Mouse (Mus musculus): Measurements from ENCODE around the gene Ldha. TPM values are rescaled to one million over a fixed set of nuclear protein-coding genes. Genes with fewer than 3 reads are reported as not detected.

Ldha gene
- total and polyA plus RNA-seq, 3 experiments = 613 to 2,637 (median 1,212) TPM

- Histone ChIP-seq H3K27ac (ENCODE audit: control insufficient read depth, low read depth, low read length) (no peak overlapping the region), H3K36me3 (ENCODE audit: control insufficient read depth in 1 of 2, insufficient read depth in 2 of 2, low read length in 2 of 2) (peaks cover 0 to 27% of the 10 kb centered on the region in 2 experiments; a peak in 2 of 4 replicates), H3K9me3 (replicated peaks; ENCODE audit: insufficient read depth, low read length) (no peaks in the 10 kb centered on the region), H3K4me1 (ENCODE audit: control insufficient read depth in 1 of 2, insufficient read depth in 2 of 2, low read length in 2 of 2) (peaks cover 29 to 48% of the 10 kb centered on the region in 2 experiments), H3K9ac (ENCODE audit: control insufficient read depth, low read depth, low read length, poor library complexity, severe bottlenecking) (no peak overlapping the region), H3K79me2 (ENCODE audit: control insufficient read depth, insufficient read depth, low read length, poor library complexity) (no peaks in the 10 kb centered on the region), H3K27me3 (ENCODE audit: control insufficient read depth in 1 of 2, insufficient read depth in 2 of 2, low read length in 2 of 2) (no peaks in the 10 kb centered on the region), H3K4me3 (ENCODE audit: control insufficient read depth in 1 of 2, insufficient read depth in 1 of 2, low read depth in 2 of 2, low read length in 2 of 2) (no peak overlapping the region)
- no peak for TF ChIP-seq BHLHE40 (IDR thresholded peaks at IDR 0.05; ENCODE audit: borderline replicate concordance, low read depth, low read length)
- TF ChIP-seq ZKSCAN1 (IDR thresholded peaks at IDR 0.05; ENCODE audit: low read depth, low read length) = no peak
- TF ChIP-seq GATA1 (IDR thresholded peaks at IDR 0.05; ENCODE audit: low read depth, low read length) = no peak
- no peak for TF ChIP-seq RAD21 (IDR thresholded peaks at IDR 0.05; ENCODE audit: low read depth, low read length)
- no peak for TF ChIP-seq EP300 (IDR thresholded peaks at IDR 0.05; ENCODE audit: low read depth in 1 of 2, low read length in 2 of 2)
- TF ChIP-seq TAL1 (IDR thresholded peaks at IDR 0.05; ENCODE audit: low read length) = no peak
- no peak for TF ChIP-seq MAFK (IDR thresholded peaks at IDR 0.05; ENCODE audit: borderline replicate concordance, low read depth, low read length)
- no peak for TF ChIP-seq TBP (IDR thresholded peaks at IDR 0.05; ENCODE audit: low read depth, low read length)
- TF ChIP-seq RCOR1 (IDR thresholded peaks at IDR 0.05; ENCODE audit: low read depth, low read length) = no peak
- DNase-seq (ENCODE audit: low read depth, low spot score) = no peak
Observed at GRCm38 (mm10) chr7:46834994-46835610, 6.2 kb upstream of the Ldha start.

- Histone ChIP-seq H3K36me3 (ENCODE audit: control insufficient read depth in 1 of 2, insufficient read depth in 2 of 2, low read length in 2 of 2) (peaks cover 0 to 24% of the 10 kb centered on the region in 2 experiments; a peak in 2 of 4 replicates), H3K27me3 (ENCODE audit: control insufficient read depth in 1 of 2, insufficient read depth in 2 of 2, low read length in 2 of 2) (no peaks in the 10 kb centered on the region), H3K4me3 (ENCODE audit: control insufficient read depth in 1 of 2, insufficient read depth in 1 of 2, low read depth in 2 of 2, low read length in 2 of 2) (no peak overlapping the region), H3K9me3 (replicated peaks; ENCODE audit: insufficient read depth, low read length) (no peaks in the 10 kb centered on the region), H3K79me2 (ENCODE audit: control insufficient read depth, insufficient read depth, low read length, poor library complexity) (no peaks in the 10 kb centered on the region), H3K27ac (ENCODE audit: control insufficient read depth, low read depth, low read length) (no peak overlapping the region), H3K4me1 (ENCODE audit: control insufficient read depth in 1 of 2, insufficient read depth in 2 of 2, low read length in 2 of 2) (peaks cover 26 to 46% of the 10 kb centered on the region in 2 experiments), H3K9ac (ENCODE audit: control insufficient read depth, low read depth, low read length, poor library complexity, severe bottlenecking) (no peak overlapping the region)
- no peak for DNase-seq (ENCODE audit: low read depth, low spot score)
- no peak for TF ChIP-seq TBP (IDR thresholded peaks at IDR 0.05; ENCODE audit: low read depth, low read length)
- no peak for TF ChIP-seq BHLHE40 (IDR thresholded peaks at IDR 0.05; ENCODE audit: borderline replicate concordance, low read depth, low read length)
- TF ChIP-seq CHD1 (IDR thresholded peaks at IDR 0.05; ENCODE audit: low read depth, low read length) = no peak
- TF ChIP-seq ZKSCAN1 (IDR thresholded peaks at IDR 0.05; ENCODE audit: low read depth, low read length) = no peak
- TF ChIP-seq RAD21 (IDR thresholded peaks at IDR 0.05; ENCODE audit: low read depth, low read length) = no peak
- no peak for TF ChIP-seq NRF1 (IDR thresholded peaks at IDR 0.05; ENCODE audit: insufficient read depth, low read depth, low read length, poor library complexity, severe bottlenecking)
- TF ChIP-seq USF2 (IDR thresholded peaks at IDR 0.05; ENCODE audit: borderline replicate concordance in 1 of 2, insufficient read depth in 1 of 2, low read depth in 1 of 2, low read length in 2 of 2) = no peak
- TF ChIP-seq CTCF (IDR thresholded peaks at IDR 0.05 in 2 of 3, conservative IDR thresholded peaks at IDR 0.05 in 1 of 3; ENCODE audit: control insufficient read depth in 1 of 3, insufficient read depth in 1 of 3, low read depth in 2 of 3, low read length in 3 of 3, poor library complexity in 1 of 3, severe bottlenecking in 1 of 3) = no peak
Observed at GRCm38 (mm10) chr7:46836357-46836756, 4.9 kb upstream of the Ldha start.

All from MEL (cell line).